Mouse (Mus musculus): ENCODE data around the gene Maea. TPM values are rescaled to one million over a fixed set of nuclear protein-coding genes. Genes with fewer than 3 reads are reported as not detected.
"Not testable (repeated sequence)": the region's sequence is repeated elsewhere in the genome, so short reads cannot be mapped to it uniquely, and the experiment has no call there.

The Maea gene
- 83.0 and 86.8 TPM in 2 replicates for polyA plus RNA-seq (2015; fragmentation: Nextera tagmentation; extraction: Ambion mirVana)

- peak; percentile 96 for DNase-seq (ENCODE audit: low spot score)
These were observed at the start of gene Maea for GRCm38 (mm10) chr5:33335273-33335976. Gene Maea, plus strand, starts transcription at chr5:33335509.

GRCm38 (mm10) chr5:33293796-33294430 is 41.4 kb upstream of the Maea start:
- DNase-seq (ENCODE audit: low spot score) = no peak

- peak; percentile 20 for DNase-seq (ENCODE audit: low spot score)
These were observed 38.1 kb upstream of the Maea start for GRCm38 (mm10) chr5:33297164-33297563.

GRCm38 (mm10) chr5:33301801-33302200 is 33.5 kb upstream of the Maea start:
- DNase-seq (ENCODE audit: low spot score) = no peak

GRCm38 (mm10) chr5:33310704-33311462 is 24.4 kb upstream of the Maea start:
- no peak for DNase-seq (ENCODE audit: low spot score)

- DNase-seq (ENCODE audit: low spot score) = no peak
These were observed 23.1 kb upstream of the Maea start for GRCm38 (mm10) chr5:33312192-33312591.

- no peak for DNase-seq (ENCODE audit: low spot score)
These were observed 10.8 kb upstream of the Maea start for GRCm38 (mm10) chr5:33324491-33324890.

- DNase-seq (ENCODE audit: low spot score) = peak; percentile 10
These were observed 682 bp upstream of the Maea start for GRCm38 (mm10) chr5:33334381-33335272.

GRCm38 (mm10) chr5:33335977-33336360 is 660 bp downstream of the Maea start:
- DNase-seq (ENCODE audit: low spot score) = peak; percentile 38

GRCm38 (mm10) chr5:33337206-33337605 is 1.9 kb downstream of the Maea start:
- DNase-seq (ENCODE audit: low spot score) = no peak

GRCm38 (mm10) chr5:33341165-33341564 is 5.9 kb downstream of the Maea start:
- no peak for DNase-seq (ENCODE audit: low spot score)

GRCm38 (mm10) chr5:33342248-33342647 is 6.9 kb downstream of the Maea start:
- DNase-seq (ENCODE audit: low spot score) = not testable (repeated sequence)

GRCm38 (mm10) chr5:33342821-33343220 is 7.5 kb downstream of the Maea start:
- no peak for DNase-seq (ENCODE audit: low spot score)

- DNase-seq (ENCODE audit: low spot score) = no peak
These were observed 8.3 kb downstream of the Maea start for GRCm38 (mm10) chr5:33343571-33343970.

- DNase-seq (ENCODE audit: low spot score) = no peak
These were observed 8.8 kb downstream of the Maea start for GRCm38 (mm10) chr5:33344070-33344469.

GRCm38 (mm10) chr5:33347620-33348019 is 12.3 kb downstream of the Maea start:
- no peak for DNase-seq (ENCODE audit: low spot score)

GRCm38 (mm10) chr5:33349205-33349604 is 13.9 kb downstream of the Maea start:
- no peak for DNase-seq (ENCODE audit: low spot score)

GRCm38 (mm10) chr5:33349706-33350105 is 14.4 kb downstream of the Maea start:
- DNase-seq (ENCODE audit: low spot score) = no peak

GRCm38 (mm10) chr5:33351556-33352272 is 16.4 kb downstream of the Maea start:
- DNase-seq (ENCODE audit: low spot score) = no peak

GRCm38 (mm10) chr5:33352273-33352645 is 16.9 kb downstream of the Maea start:
- no peak for DNase-seq (ENCODE audit: low spot score)

GRCm38 (mm10) chr5:33353011-33353410 is 17.7 kb downstream of the Maea start:
- DNase-seq (ENCODE audit: low spot score) = no peak
